Mouse (Mus musculus) lung, postnatal 0 days (tissue): ENCODE data around the gene Synj2.

Experiments
- CTCF ChIP-seq: IDR thresholded peaks from 2 replicates; pipeline ENCODE4 v1.5.1; 2016; ENCODE audit warnings: antibody characterized with exemption, mild to moderate bottlenecking
- EP300 ChIP-seq: IDR thresholded peaks from 2 replicates; pipeline ENCODE4 v1.6.1; 2016; ENCODE audit warnings: antibody characterized with exemption, mild to moderate bottlenecking, control low read depth

DNA sequence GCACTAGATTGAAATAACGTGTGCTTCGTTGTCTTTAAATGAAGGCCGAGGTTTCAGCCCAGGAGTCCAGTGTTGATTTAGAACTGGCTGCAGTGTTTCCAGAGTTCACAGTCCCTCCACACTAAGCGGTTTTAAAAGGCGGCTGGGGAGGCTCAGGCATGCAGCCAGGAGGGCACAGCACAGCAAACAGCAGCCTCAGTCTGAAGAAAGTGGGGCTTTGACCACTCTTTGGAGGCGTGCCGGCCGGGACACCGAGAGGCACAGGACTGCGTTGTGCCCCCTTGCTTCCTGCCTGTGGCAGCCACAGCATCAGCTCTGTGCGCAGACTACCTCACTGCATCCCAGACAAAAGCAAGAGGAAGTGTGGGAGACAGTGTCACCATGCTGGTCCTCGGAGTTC, 29.5 kb upstream of the Synj2 start:
- TF ChIP-seq CTCF, result no peak
- TF ChIP-seq EP300, result no peak
